Mouse (Mus musculus) limb, embryonic 11.5 days (tissue): Measurements from ENCODE around the gene Wfdc13. TPM values are rescaled to one million over a fixed set of nuclear protein-coding genes. Genes with fewer than 3 reads are reported as not detected.

ENCODE experiments used
- ATAC-seq: fragments of 200-750 bp; cut with Nextera tagmentation; 2 replicates; pipeline ENCODE4 v1.8.0; 2017; ENCODE audit warnings: low read depth; ENCODE audit not compliant: insufficient number of reproducible peaks, low FRiP score, low TSS enrichment
- DNase-seq: peaks from one replicate; pipeline ENCODE4 v3.0.0-alpha.2; 2015; ENCODE audit warnings: low spot score
- H3K27ac ChIP-seq: fragments of 300-500 bp; sonication (generic); replicated peaks from 2 replicates; pipeline ENCODE4 v1.5.1; 2014; ENCODE audit warnings: low read depth, mild to moderate bottlenecking, low read length
- H3K27me3 ChIP-seq: fragments of 300-500 bp; sonication (generic); 2 replicates; pipeline ENCODE4 v1.6.1; 2014; ENCODE audit warnings: mild to moderate bottlenecking, low read length, mixed read lengths; ENCODE audit not compliant: control insufficient read depth, insufficient read depth
- H3K36me3 ChIP-seq: fragments of 300-500 bp; sonication (generic); 2 replicates; pipeline ENCODE4 v1.6.1; 2014; ENCODE audit warnings: mild to moderate bottlenecking, low read length, moderate library complexity, mixed read lengths; ENCODE audit not compliant: control insufficient read depth, insufficient read depth
- H3K4me1 ChIP-seq: fragments of 300-500 bp; sonication (generic); 2 replicates; pipeline ENCODE4 v1.6.1; 2014; ENCODE audit warnings: low read length, mixed read lengths; ENCODE audit not compliant: control insufficient read depth, insufficient read depth
- H3K4me2 ChIP-seq: fragments of 300-500 bp; sonication (generic); 2 replicates; pipeline ENCODE4 v1.6.1; 2014; ENCODE audit warnings: low read depth, mild to moderate bottlenecking, moderate library complexity; ENCODE audit not compliant: severe bottlenecking
- H3K4me3 ChIP-seq: fragments of 300-500 bp; sonication (generic); 2 replicates; pipeline ENCODE4 v1.5.1; 2014; ENCODE audit warnings: low read depth, low read length
- H3K9ac ChIP-seq: fragments of 300-500 bp; sonication (generic); 2 replicates; pipeline ENCODE4 v1.6.1; 2014; ENCODE audit warnings: mild to moderate bottlenecking, low read length
- H3K9me3 ChIP-seq: fragments of 300-500 bp; sonication (generic); 2 replicates; pipeline ENCODE4 v1.6.1; 2016; ENCODE audit warnings: low read length; ENCODE audit not compliant: control insufficient read depth
- WGBS: fragments of 180-500 bp; shearing (Covaris S2); extraction: QIAGEN DNeasy Blood & Tissue Kit; methylation state at CpG from one replicate; pipeline ENCODE4 v1.1.7; 2014; 5-methylcytosine and 5-hydroxymethylcytosine counted together
- polyA plus RNA-seq: library from polyadenylated mRNA; unstranded; fragments of >200 nt; fragmentation: Nextera tagmentation; extraction: Ambion mirVana; gene quantifications from 2 replicates; pipeline ENCODE4 v1.2.1, GENCODE M21; 2014

The Wfdc13 gene
- 0.60 TPM in 1 of 2 replicates, not detected in the other for polyA plus RNA-seq

GRCm38 (mm10) chr2:164684807-164685206 is at the start of gene Wfdc13:
Gene Wfdc13, plus strand, starts transcription at chr2:164685107.
- Histone ChIP-seq H3K4me3 (no peak within 1 kb of the TSS), H3K36me3 (no peaks in the 10 kb centered on the region), H3K4me1 (no peaks in the 10 kb centered on the region), H3K27me3 (no peaks in the 10 kb centered on the region), H3K4me2 (no peak within 1 kb of the TSS), H3K27ac (no peak within 1 kb of the TSS), H3K9ac (no peak within 1 kb of the TSS), H3K9me3 (no peaks in the 10 kb centered on the region)
- DNase-seq (no peak), ATAC-seq (no peak)
- WGBS: 69% methylated on average over 3 of the region's 3 CpGs

DNA sequence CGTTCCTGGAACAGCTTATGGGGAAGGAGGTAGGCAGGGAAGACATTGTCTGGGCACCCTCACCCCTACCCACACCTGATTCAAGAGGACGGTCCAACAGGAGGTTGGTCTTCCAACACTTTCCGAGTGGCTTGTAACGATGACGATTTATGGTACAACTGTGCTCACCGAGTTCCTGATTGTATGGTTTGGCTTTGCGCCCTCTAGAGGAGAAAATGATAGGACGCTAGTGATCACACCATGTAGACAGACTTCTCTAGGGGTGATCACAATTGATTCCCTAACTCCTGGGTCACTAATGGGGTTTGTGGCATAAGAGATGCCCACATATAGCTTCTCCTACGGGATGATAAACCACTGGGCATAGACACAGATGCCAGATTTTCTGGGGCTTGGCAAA is 49.6 kb upstream of the Wfdc13 start:
- H3K4me1 ChIP-seq: no peaks in the 10 kb centered on the region
- no peaks in the 10 kb centered on the region for H3K27me3 ChIP-seq
- ATAC-seq (no peak), DNase-seq (no peak)
- no peak overlapping the region for H3K9ac ChIP-seq
- 74% methylated on average over 9 of the region's 9 CpGs for WGBS
- no peak overlapping the region for H3K4me3 ChIP-seq
- no peak overlapping the region for H3K27ac ChIP-seq
- H3K4me2 ChIP-seq: no peak overlapping the region
- H3K9me3 ChIP-seq: no peaks in the 10 kb centered on the region
- H3K36me3 ChIP-seq: no peaks in the 10 kb centered on the region

DNA sequence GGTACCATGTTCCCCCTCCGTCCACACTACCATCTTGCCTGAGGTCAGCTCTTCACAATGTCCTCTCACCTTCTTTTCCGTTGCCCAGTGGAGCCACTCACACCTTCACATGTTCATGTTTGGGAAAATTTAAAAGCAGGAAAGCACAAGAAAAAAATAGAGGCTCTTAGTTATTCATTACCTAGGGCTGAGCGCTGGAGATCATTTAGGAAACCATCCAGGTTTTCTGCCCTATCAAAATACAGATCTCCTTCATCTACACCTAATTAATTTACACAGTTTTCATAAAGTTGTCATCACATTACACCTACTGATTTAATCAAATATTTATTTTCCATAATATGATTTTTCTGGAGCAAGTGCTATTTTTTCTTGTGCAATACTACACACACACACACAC is 46.2 kb upstream of the Wfdc13 start, which contains the start of gene Wfdc16:
TSS of gene Wfdc16 (minus strand) at position 101 of the 400 bp plus-strand sequence.
- Histone ChIP-seq H3K27me3 (no peaks in the 10 kb centered on the region), H3K9me3 (no peaks in the 10 kb centered on the region), H3K36me3 (no peaks in the 10 kb centered on the region), H3K4me1 (no peaks in the 10 kb centered on the region), H3K4me2 (no peak within 1 kb of the TSS), H3K9ac (no peak within 1 kb of the TSS), H3K27ac (no peak within 1 kb of the TSS), H3K4me3 (no peak within 1 kb of the TSS)
- WGBS: 89% methylated on average over 3 of the region's 3 CpGs
- no peak for DNase-seq
- no peak for ATAC-seq

GRCm38 (mm10) chr2:164641129-164641528 is 43.8 kb upstream of the Wfdc13 start:
- H3K9me3 ChIP-seq: no peaks in the 10 kb centered on the region
- no peaks in the 10 kb centered on the region for H3K27me3 ChIP-seq

GRCm38 (mm10) chr2:164641881-164642673 is 42.8 kb upstream of the Wfdc13 start:
- WGBS: 89% methylated on average over 13 of the region's 13 CpGs
- H3K9ac ChIP-seq: no peak overlapping the region
- H3K27me3 ChIP-seq: no peaks in the 10 kb centered on the region
- DNase-seq (no peak), ATAC-seq (no peak)
- H3K4me1 ChIP-seq: no peaks in the 10 kb centered on the region
- no peak overlapping the region for H3K4me2 ChIP-seq
- H3K36me3 ChIP-seq: no peaks in the 10 kb centered on the region
- no peaks in the 10 kb centered on the region for H3K9me3 ChIP-seq
- H3K4me3 ChIP-seq: no peak overlapping the region
- no peak overlapping the region for H3K27ac ChIP-seq

More at GRCm38 (mm10) chr2:164641129-164641528, 43.8 kb upstream of the Wfdc13 start:
- Histone ChIP-seq H3K27ac (no peak overlapping the region), H3K4me3 (no peak overlapping the region), H3K36me3 (no peaks in the 10 kb centered on the region), H3K9ac (no peak overlapping the region), H3K4me1 (no peaks in the 10 kb centered on the region), H3K4me2 (no peak overlapping the region)
- DNase-seq: no peak
- WGBS: 63% methylated on average over 7 of the region's 7 CpGs
- no peak for ATAC-seq

GRCm38 (mm10) chr2:164655858-164656257 is 29.0 kb upstream of the Wfdc13 start, which contains the start of gene Wfdc10:
Gene Wfdc10, plus strand, starts transcription at chr2:164656046.
- Histone ChIP-seq H3K27me3 (no peaks in the 10 kb centered on the region), H3K27ac (no peak within 1 kb of the TSS), H3K4me1 (no peaks in the 10 kb centered on the region), H3K4me2 (no peak within 1 kb of the TSS), H3K9ac (no peak within 1 kb of the TSS), H3K36me3 (no peaks in the 10 kb centered on the region), H3K9me3 (no peaks in the 10 kb centered on the region), H3K4me3 (no peak within 1 kb of the TSS)
- peak; percentile 76 for DNase-seq
- WGBS: 17% methylated on average over 11 of the region's 11 CpGs
- no peak for ATAC-seq

- WGBS: 87% methylated on average over 9 of the region's 9 CpGs
- Histone ChIP-seq H3K36me3 (no peaks in the 10 kb centered on the region), H3K27me3 (no peaks in the 10 kb centered on the region), H3K4me3 (no peak within 1 kb of the TSS), H3K9ac (no peak within 1 kb of the TSS), H3K4me2 (no peak within 1 kb of the TSS), H3K4me1 (no peaks in the 10 kb centered on the region), H3K9me3 (no peaks in the 10 kb centered on the region), H3K27ac (no peak within 1 kb of the TSS)
- no peak for DNase-seq
- ATAC-seq: no peak
These were observed 28.4 kb upstream of the Wfdc13 start, which contains the start of gene Wfdc9 for GRCm38 (mm10) chr2:164656483-164656882. Gene Wfdc9, minus strand, starts transcription at chr2:164656583.

GRCm38 (mm10) chr2:164664851-164665250 is 20.1 kb upstream of the Wfdc13 start:
- H3K36me3 ChIP-seq: no peaks in the 10 kb centered on the region
- H3K27me3 ChIP-seq: no peaks in the 10 kb centered on the region
- H3K4me2 ChIP-seq: no peak overlapping the region
- DNase-seq (no peak), ATAC-seq (no peak)
- WGBS: 89% methylated on average over 7 of the region's 7 CpGs
- H3K4me3 ChIP-seq: no peak overlapping the region
- no peak overlapping the region for H3K9ac ChIP-seq
- no peak overlapping the region for H3K27ac ChIP-seq
- H3K4me1 ChIP-seq: no peaks in the 10 kb centered on the region
- H3K9me3 ChIP-seq: no peaks in the 10 kb centered on the region; the same call in 1 of the 2 replicates
